Mouse (Mus musculus) CH12.LX (cell line): ENCODE results near the gene Tmem273. TPM values are rescaled to one million over a fixed set of nuclear protein-coding genes. Genes with fewer than 3 reads are reported as not detected.

ENCODE experiments used
- DNase-seq: peaks from one replicate; pipeline ENCODE4 v3.0.0-alpha.2; 2013; ENCODE audit errors: extremely low read depth
- H3K27ac ChIP-seq: 2 replicates; pipeline ENCODE4 v1.5.1; 2012; ENCODE audit warnings: low read depth, mild to moderate bottlenecking, control low read depth, moderate library complexity; ENCODE audit not compliant: insufficient read depth
- H3K27me3 ChIP-seq: replicated peaks from 2 replicates; pipeline ENCODE3; 2012; ENCODE audit warnings: inconsistent platforms
- H3K36me3 ChIP-seq, 2 experiments: replicated peaks in 1 of 2; 2 replicates each; pipeline versions ENCODE3 to v1.6.1; 2012; ENCODE audit warnings: inconsistent platforms in 1 of 2, low read length in 1 of 2, mild to moderate bottlenecking in 1 of 2, mixed read lengths in 1 of 2, moderate library complexity in 1 of 2; ENCODE audit not compliant: control insufficient read depth in 1 of 2, insufficient read depth in 1 of 2
- H3K4me1 ChIP-seq, 2 experiments: 2 replicates each; pipeline ENCODE4 v1.6.1; 2012; ENCODE audit warnings: inconsistent platforms in 1 of 2, moderate library complexity in 1 of 2; ENCODE audit not compliant: insufficient read depth in 2 of 2, control insufficient read depth in 1 of 2
- H3K4me2 ChIP-seq: 2 replicates; pipeline ENCODE4 v1.6.1; 2012; ENCODE audit warnings: low read depth, mild to moderate bottlenecking, control low read depth; ENCODE audit not compliant: poor library complexity, insufficient read depth, severe bottlenecking
- H3K4me3 ChIP-seq, 3 experiments: fragments of 150-350 bp in 1 of 3; sonication (generic) in 1 of 3; replicated peaks in 1 of 3; 2 replicates each; pipeline versions ENCODE3 to v1.5.1; 2011 to 2012; ENCODE audit warnings: low read depth in 2 of 3, low read length in 2 of 3, mild to moderate bottlenecking in 2 of 3, moderate library complexity in 2 of 3, control low read depth in 1 of 3, improper control_type of control experiment in 1 of 3, inconsistent platforms in 1 of 3, mixed read lengths in 1 of 3; ENCODE audit not compliant: poor library complexity in 1 of 3
- H3K79me2 ChIP-seq: replicated peaks from 2 replicates; pipeline ENCODE4 v1.6.1; 2012; ENCODE audit warnings: mild to moderate bottlenecking, moderate library complexity; ENCODE audit not compliant: control insufficient read depth, poor library complexity, insufficient read depth, severe bottlenecking; ENCODE audit errors: extremely low read depth
- H3K9ac ChIP-seq: 2 replicates; pipeline ENCODE4 v1.6.1; 2012; ENCODE audit warnings: low read depth, mild to moderate bottlenecking, control low read depth, moderate library complexity; ENCODE audit not compliant: insufficient read depth
- H3K9me3 ChIP-seq: replicated peaks from 2 replicates; pipeline ENCODE3; 2012; ENCODE audit warnings: low read length, inconsistent platforms, mixed read lengths
- BHLHE40 ChIP-seq: IDR thresholded peaks from 2 replicates; pipeline ENCODE4 v1.6.1; 2011; ENCODE audit warnings: mild to moderate bottlenecking, low read depth, low read length, improper control_type of control experiment
- CHD1 ChIP-seq: IDR thresholded peaks from 2 replicates; pipeline ENCODE4 v1.6.1; 2012; ENCODE audit warnings: low read depth, low read length, improper control_type of control experiment, inconsistent platforms
- CHD2 ChIP-seq: IDR thresholded peaks from 2 replicates; pipeline ENCODE4 v1.6.1; 2011; ENCODE audit warnings: low read length, improper control_type of control experiment
- CTCF ChIP-seq, 2 experiments: IDR thresholded peaks in 1 of 2; conservative IDR thresholded peaks in 1 of 2; 2 replicates each; pipeline ENCODE4 v1.5.1; 2011 to 2012; ENCODE audit warnings: low read depth in 2 of 2, low read length in 2 of 2, improper control_type of control experiment in 1 of 2, inconsistent platforms in 1 of 2, mild to moderate bottlenecking in 1 of 2, moderate library complexity in 1 of 2
- E2F4 ChIP-seq: IDR thresholded peaks from 2 replicates; pipeline ENCODE4 v1.6.1; 2011; ENCODE audit warnings: low read depth, low read length, improper control_type of control experiment; ENCODE audit not compliant: insufficient replicate concordance
- EP300 ChIP-seq: IDR thresholded peaks from 2 replicates; pipeline ENCODE4 v1.6.1; 2011; ENCODE audit warnings: low read length, improper control_type of control experiment
- GABPA ChIP-seq: IDR thresholded peaks from 2 replicates; pipeline ENCODE4 v1.6.1; 2012; ENCODE audit warnings: low read depth, low read length, improper control_type of control experiment, inconsistent platforms; ENCODE audit not compliant: insufficient replicate concordance
- HCFC1 ChIP-seq: IDR thresholded peaks from 2 replicates; pipeline ENCODE4 v1.6.1; 2012; ENCODE audit warnings: low read depth, mild to moderate bottlenecking, inconsistent platforms, low read length, improper control_type of control experiment
- JUND ChIP-seq: conservative IDR thresholded peaks from 2 replicates; pipeline ENCODE4 v1.6.1; 2011; ENCODE audit warnings: low read depth, low read length, improper control_type of control experiment
- KAT2A ChIP-seq: IDR thresholded peaks from 2 replicates; pipeline ENCODE4 v1.6.1; 2012; ENCODE audit warnings: low read length, improper control_type of control experiment, inconsistent platforms; ENCODE audit not compliant: insufficient replicate concordance
- MAFK ChIP-seq: IDR thresholded peaks from 2 replicates; pipeline ENCODE4 v1.6.1; 2011; ENCODE audit warnings: low read length, improper control_type of control experiment; ENCODE audit not compliant: insufficient replicate concordance
- MAX ChIP-seq: IDR thresholded peaks from 2 replicates; pipeline ENCODE4 v1.6.1; 2011; ENCODE audit warnings: low read length, improper control_type of control experiment
- MAZ ChIP-seq: IDR thresholded peaks from 2 replicates; pipeline ENCODE4 v1.6.1; 2012; ENCODE audit warnings: low read depth, mild to moderate bottlenecking, inconsistent platforms, low read length, improper control_type of control experiment, moderate library complexity
- MEF2A ChIP-seq: IDR thresholded peaks from 2 replicates; pipeline ENCODE4 v1.6.1; 2014; ENCODE audit warnings: low read depth, mild to moderate bottlenecking, inconsistent platforms, low read length, improper control_type of control experiment, borderline replicate concordance
- MYC ChIP-seq: IDR thresholded peaks from 2 replicates; pipeline ENCODE4 v1.6.1; 2011; ENCODE audit warnings: low read depth, mild to moderate bottlenecking, improper control_type of control experiment, low read length
- NELFE ChIP-seq: IDR thresholded peaks from 2 replicates; pipeline ENCODE4 v1.6.1; 2011; ENCODE audit warnings: low read depth, low read length, improper control_type of control experiment
- NRF1 ChIP-seq: IDR thresholded peaks from 2 replicates; pipeline ENCODE4 v1.6.1; 2014; ENCODE audit warnings: low read depth, mild to moderate bottlenecking, inconsistent platforms, low read length, improper control_type of control experiment, moderate library complexity
- PAX5 ChIP-seq: IDR thresholded peaks from 2 replicates; pipeline ENCODE4 v1.6.1; 2012; ENCODE audit warnings: low read length, inconsistent platforms, mixed read lengths
- POLR2A ChIP-seq: IDR thresholded peaks from 2 replicates; pipeline ENCODE4 v1.6.1; 2011; ENCODE audit warnings: low read depth, mild to moderate bottlenecking, improper control_type of control experiment, low read length
- POLR2AphosphoS2 ChIP-seq: IDR thresholded peaks from 2 replicates; pipeline ENCODE4 v1.6.1; 2011; ENCODE audit warnings: low read depth, low read length, improper control_type of control experiment
- RAD21 ChIP-seq: IDR thresholded peaks from 2 replicates; pipeline ENCODE4 v1.6.1; 2011; ENCODE audit warnings: low read depth, mild to moderate bottlenecking, low read length, improper control_type of control experiment, moderate library complexity
- RCOR1 ChIP-seq: conservative IDR thresholded peaks from 2 replicates; pipeline ENCODE4 v1.6.1; 2012; ENCODE audit warnings: low read depth, mild to moderate bottlenecking, inconsistent platforms, low read length, improper control_type of control experiment
- SIN3A ChIP-seq: IDR thresholded peaks from 2 replicates; pipeline ENCODE4 v1.6.1; 2012; ENCODE audit warnings: low read length, improper control_type of control experiment, inconsistent platforms
- TBP ChIP-seq: conservative IDR thresholded peaks from 2 replicates; pipeline ENCODE4 v1.6.1; 2011; ENCODE audit warnings: low read depth, low read length, improper control_type of control experiment
- TCF12 ChIP-seq: IDR thresholded peaks from 2 replicates; pipeline ENCODE4 v1.6.1; 2014; ENCODE audit warnings: low read depth, mild to moderate bottlenecking, inconsistent platforms, low read length, improper control_type of control experiment
- UBTF ChIP-seq: IDR thresholded peaks from 2 replicates; pipeline ENCODE4 v1.6.1; 2012; ENCODE audit warnings: low read depth, mild to moderate bottlenecking, inconsistent platforms, low read length, improper control_type of control experiment, moderate library complexity
- USF1 ChIP-seq: IDR thresholded peaks from 2 replicates; pipeline ENCODE4 v1.6.1; 2014; ENCODE audit warnings: low read depth, mild to moderate bottlenecking, inconsistent platforms, low read length, improper control_type of control experiment
- ZKSCAN1 ChIP-seq: IDR thresholded peaks from 2 replicates; pipeline ENCODE4 v1.6.1; 2012; ENCODE audit warnings: low read depth, inconsistent platforms, low read length, improper control_type of control experiment, borderline replicate concordance
- ZMIZ1 ChIP-seq: IDR thresholded peaks from 2 replicates; pipeline ENCODE4 v1.6.1; 2012; ENCODE audit warnings: low read depth, mild to moderate bottlenecking, inconsistent platforms, low read length, improper control_type of control experiment
- ZNF384 ChIP-seq: IDR thresholded peaks from 2 replicates; pipeline ENCODE4 v1.6.1; 2012; ENCODE audit warnings: low read depth, low read length, improper control_type of control experiment, inconsistent platforms
- dilution Hi-C: fragments of 300-500 bp; cut with MboI; formaldehyde crosslinking; loops from 2 replicates; pipeline ENCODE4 v1.14.3; 2020; ENCODE audit warnings: low sequenced_read_pairs; ENCODE audit not compliant: extremely low pct_unique_long_range_greater_than_20kb, extremely low pct_ligation_motif_present
- in situ Hi-C: fragments of 300-500 bp; cut with MboI; formaldehyde crosslinking; loops from 3 replicates; pipeline ENCODE4 v1.14.3; 2019; ENCODE audit warnings: low sequenced_read_pairs, low pct_ligation_motif_present, low pct_unique_long_range_greater_than_20kb, mixed read lengths
- polyA plus RNA-seq: library from polyadenylated mRNA; unstranded; fragments of >175 nt; gene quantifications from 2 replicates; pipeline ENCODE4 v1.2.1, GENCODE M21; 2012; ENCODE audit warnings: low read depth; ENCODE audit not compliant: insufficient read length
- total RNA-seq, 2 experiments: library from RNA; depleted of rRNA; stranded (reverse); fragments of 300-350 nt in 1 of 2; fragments of >200 nt in 1 of 2; gene quantifications; 2 replicates each; pipeline ENCODE4 v1.2.3; 2012 to 2014

Tmem273 gene
- total and polyA plus RNA-seq, 3 experiments: 0.94 TPM; not detected in 2

GRCm38 (mm10) chr14:32825426-32826032 is 39.8 kb downstream of the Tmem273 start:
- Histone ChIP-seq H3K4me1 (peaks cover 0 to 16% of the 10 kb centered on the region in 2 experiments; a peak in 2 of 4 replicates), H3K9me3 (no peaks in the 10 kb centered on the region), H3K36me3 (no peaks in the 10 kb centered on the region), H3K27me3 (no peaks in the 10 kb centered on the region), H3K27ac (no peak overlapping the region), H3K9ac (no peak overlapping the region), H3K79me2 (no peaks in the 10 kb centered on the region), H3K4me3 (no peak overlapping the region), H3K4me2 (no peak overlapping the region)
- in situ Hi-C loops (no loop called here), dilution Hi-C loops (no loop called here)
- TF ChIP-seq JUND (no peak), MYC (no peak), ZNF384 (no peak), CHD2 (no peak), ZKSCAN1 (no peak), UBTF (no peak), NELFE (no peak), KAT2A (no peak), BHLHE40 (no peak), RAD21 (no peak), RCOR1 (no peak), MEF2A (no peak), E2F4 (no peak), TCF12 (no peak), EP300 (no peak), MAX (no peak), POLR2A (no peak), ZMIZ1 (no peak), HCFC1 (no peak), SIN3A (no peak)
- DNase-seq: no peak

- no peak for TF ChIP-seq TCF12
- TF ChIP-seq USF1: no peak
- no peak for TF ChIP-seq CTCF (conservative IDR thresholded peaks at IDR 0.05 in 1 of 2, IDR thresholded peaks at IDR 0.05 in 1 of 2; ENCODE audit: low read depth in 2 of 2, low read length in 2 of 2)
- no peak for TF ChIP-seq SIN3A
- TF ChIP-seq MAZ: no peak
- TF ChIP-seq HCFC1: no peak
- TF ChIP-seq UBTF: no peak
- no peak for TF ChIP-seq GABPA
- TF ChIP-seq NRF1: no peak
- no peak for TF ChIP-seq CHD1
- no peak for TF ChIP-seq MAFK
- TF ChIP-seq TBP: no peak
- TF ChIP-seq POLR2AphosphoS2: no peak
- TF ChIP-seq RCOR1: no peak
- TF ChIP-seq PAX5: no peak
- TF ChIP-seq, all 38 proteins: peak for 0
- DNase-seq: no peak
- in situ Hi-C loops: no loop called here
- Histone ChIP-seq H3K36me3 (no peaks in the 10 kb centered on the region), H3K27ac (no peak overlapping the region), H3K4me2 (no peak overlapping the region), H3K79me2 (no peaks in the 10 kb centered on the region), H3K9me3 (no peaks in the 10 kb centered on the region), H3K4me1 (peaks cover 0 to 18% of the 10 kb centered on the region in 2 experiments; a peak in 2 of 4 replicates), H3K9ac (no peak overlapping the region), H3K27me3 (no peaks in the 10 kb centered on the region), H3K4me3 (no peak overlapping the region)
- dilution Hi-C loops: no loop called here
These were observed 41.4 kb downstream of the Tmem273 start for GRCm38 (mm10) chr14:32827165-32827564.
